Mouse (Mus musculus): ENCODE results near the gene Itsn1. TPM values are rescaled to one million over a fixed set of nuclear protein-coding genes. Genes with fewer than 3 reads are reported as not detected.

Itsn1 gene
- 49.4 TPM for polyA plus RNA-seq (2015; fragmentation: Illumina TruSeq; extraction: RNeasy Lipid Tissue Mini Kit (QIAGEN cat#74804); ENCODE audit: low read depth, low replicate concordance)

DNA sequence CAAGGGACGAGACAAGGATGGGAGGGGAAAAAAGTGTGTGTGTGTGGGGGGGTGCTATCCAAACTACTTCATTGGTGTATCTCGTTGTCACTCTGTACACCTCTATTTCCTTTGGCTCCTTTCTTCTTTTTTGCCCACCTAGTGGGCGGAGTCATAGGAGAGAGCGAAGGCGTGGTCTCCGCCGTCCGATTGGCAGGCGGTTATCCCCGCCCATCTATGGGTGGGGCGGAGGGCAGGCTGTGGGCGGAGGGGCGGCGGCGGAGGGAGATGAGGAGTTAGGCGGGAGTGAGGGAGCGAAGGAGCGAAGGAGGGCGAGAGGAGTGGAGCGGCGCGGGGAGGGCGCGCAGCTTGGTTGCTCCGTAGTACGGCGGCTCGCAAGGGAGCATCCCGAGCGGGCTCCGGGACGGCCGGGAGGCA is at the start of gene Itsn1:
Gene Itsn1, plus strand, starts transcription at position 216 of the 417 bp plus-strand sequence.

DNA sequence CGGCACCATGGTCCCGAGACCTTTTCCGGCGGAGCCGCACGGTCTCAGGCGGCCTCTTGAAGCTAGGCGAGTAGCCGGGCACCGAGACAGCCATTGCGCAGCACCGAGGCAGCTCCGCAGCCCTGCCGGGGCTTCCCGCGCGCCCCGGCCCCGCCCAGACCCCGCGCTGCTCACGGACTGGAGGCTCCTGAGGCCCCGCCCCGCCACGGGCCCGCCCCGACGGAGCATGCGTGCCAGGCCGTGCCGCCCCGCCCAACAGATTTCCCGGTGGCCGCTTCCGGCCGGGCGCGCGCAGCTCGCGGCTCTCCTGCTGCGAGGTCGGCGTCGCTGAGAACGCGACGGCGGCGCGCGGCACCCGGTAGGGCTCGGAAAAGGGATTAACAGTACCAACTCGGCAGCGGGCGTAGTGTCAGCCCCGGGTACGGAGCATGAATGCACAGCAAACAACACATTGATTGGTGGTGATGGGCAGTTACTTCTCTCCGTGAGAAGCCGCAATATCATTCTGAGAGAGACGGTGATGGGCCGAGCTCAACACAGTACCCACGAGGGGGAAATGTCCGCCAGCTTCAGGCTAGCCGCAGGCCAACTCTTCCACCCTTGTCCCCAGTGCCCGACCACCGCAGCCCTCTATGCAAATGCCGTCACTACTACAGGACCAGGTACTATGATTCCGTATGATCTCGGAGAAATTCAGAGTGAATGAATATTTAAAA is 40.3 kb upstream of the Itsn1 start, which contains the start of gene Donson:
Gene Donson, minus strand, starts transcription at position 152 of the 716 bp plus-strand sequence.

DNA sequence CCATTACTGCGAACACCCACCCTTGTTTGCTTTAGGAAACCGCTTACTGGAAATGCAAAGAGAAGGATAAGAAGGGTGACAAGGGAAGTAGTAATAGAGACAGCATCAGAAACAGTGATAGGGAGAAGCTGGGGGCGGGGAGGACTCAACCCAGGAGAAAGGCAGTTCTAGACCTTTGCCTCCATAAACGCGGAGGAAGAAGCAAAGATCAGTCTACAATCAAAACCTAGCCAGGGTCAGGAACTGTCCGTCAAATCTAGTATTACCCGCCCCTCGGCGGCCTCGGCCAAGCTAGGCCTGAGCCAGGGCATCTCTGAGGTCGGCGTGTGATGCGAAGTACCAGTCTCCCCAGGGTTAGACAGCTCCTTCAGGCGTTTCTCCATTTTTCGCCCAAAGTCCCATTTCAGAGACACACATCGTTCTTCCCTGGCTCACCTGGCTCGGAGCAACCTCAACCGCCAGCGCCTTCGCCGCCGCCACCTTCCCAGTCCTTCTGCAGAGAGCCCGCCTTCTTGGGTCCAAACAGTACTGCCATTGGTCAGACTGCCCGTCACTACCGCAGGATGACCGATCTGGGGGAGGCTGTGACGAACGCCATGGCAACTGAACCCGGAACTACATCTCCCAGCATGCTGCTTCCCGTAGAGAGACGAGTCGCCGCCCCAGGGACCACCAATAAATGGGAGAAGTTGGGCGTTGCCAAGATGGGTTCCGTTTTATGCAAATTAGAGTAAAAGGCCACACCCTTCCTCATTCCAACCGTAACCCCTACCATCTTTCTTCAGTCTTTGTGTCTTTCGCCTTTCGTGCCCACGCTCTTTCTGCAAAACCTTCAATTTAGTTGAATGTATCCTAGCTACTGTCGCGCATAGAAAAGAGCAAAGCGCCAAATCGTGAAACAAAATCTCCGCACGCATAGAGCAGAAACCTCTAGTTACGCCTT is 687 bp upstream of the Itsn1 start, which contains the start of gene Cryzl1:
Gene Cryzl1, minus strand, starts transcription at position 853 of the 943 bp plus-strand sequence.

Other genes with a start within 250 kb of the Itsn1 start
- 29.7 TPM for gene Ifnar1, start 244.0 kb upstream of the Itsn1 start, polyA plus RNA-seq (2015; fragmentation: Illumina TruSeq; extraction: RNeasy Lipid Tissue Mini Kit (QIAGEN cat#74804); ENCODE audit: low read depth, low replicate concordance)
- 42.7 TPM for gene Ifngr2, start 182.2 kb upstream of the Itsn1 start, polyA plus RNA-seq (2015; fragmentation: Illumina TruSeq; extraction: RNeasy Lipid Tissue Mini Kit (QIAGEN cat#74804); ENCODE audit: low read depth, low replicate concordance)
- gene Tmem50b, start 131.5 kb upstream of the Itsn1 start, polyA plus RNA-seq (2015; fragmentation: Illumina TruSeq; extraction: RNeasy Lipid Tissue Mini Kit (QIAGEN cat#74804); ENCODE audit: low read depth, low replicate concordance) = 95.7 TPM
- gene Dnajc28, start 110.3 kb upstream of the Itsn1 start, polyA plus RNA-seq (2015; fragmentation: Illumina TruSeq; extraction: RNeasy Lipid Tissue Mini Kit (QIAGEN cat#74804); ENCODE audit: low read depth, low replicate concordance) = 10.5 TPM
- gene Gart, start 82.3 kb upstream of the Itsn1 start, polyA plus RNA-seq (2015; fragmentation: Illumina TruSeq; extraction: RNeasy Lipid Tissue Mini Kit (QIAGEN cat#74804); ENCODE audit: low read depth, low replicate concordance) = 32.0 TPM
- gene Son, start 81.8 kb upstream of the Itsn1 start, polyA plus RNA-seq (2015; fragmentation: Illumina TruSeq; extraction: RNeasy Lipid Tissue Mini Kit (QIAGEN cat#74804); ENCODE audit: low read depth, low replicate concordance) = 204 TPM
- gene Donson, start 40.5 kb upstream of the Itsn1 start, polyA plus RNA-seq (2015; fragmentation: Illumina TruSeq; extraction: RNeasy Lipid Tissue Mini Kit (QIAGEN cat#74804); ENCODE audit: low read depth, low replicate concordance) = 19.8 TPM
- 149 TPM for gene Cryzl1, start 306 bp upstream of the Itsn1 start, polyA plus RNA-seq (2015; fragmentation: Illumina TruSeq; extraction: RNeasy Lipid Tissue Mini Kit (QIAGEN cat#74804); ENCODE audit: low read depth, low replicate concordance)

Measured in brain, adult 10 weeks (tissue).